Mouse (Mus musculus) heart, adult 2 months (tissue): ENCODE results near the gene Gm36028.

Experiments
- CTCF ChIP-seq: fragments of 200-600 bp; IDR thresholded peaks from 2 replicates; pipeline ENCODE4 v1.8.1; 2022; ENCODE audit warnings: antibody characterized with exemption, mild to moderate bottlenecking, moderate library complexity
- EP300 ChIP-seq: fragments of 200-500 bp; IDR thresholded peaks from 2 replicates; pipeline ENCODE4 v1.6.1; 2011; ENCODE audit warnings: low read depth, low read length, control low read depth; ENCODE audit not compliant: insufficient read depth
- POLR2A ChIP-seq: fragments of 200-500 bp; IDR thresholded peaks from 2 replicates; pipeline ENCODE4 v1.6.1; 2011; ENCODE audit warnings: mild to moderate bottlenecking, low read depth, low read length, control low read depth; ENCODE audit not compliant: insufficient read depth

DNA sequence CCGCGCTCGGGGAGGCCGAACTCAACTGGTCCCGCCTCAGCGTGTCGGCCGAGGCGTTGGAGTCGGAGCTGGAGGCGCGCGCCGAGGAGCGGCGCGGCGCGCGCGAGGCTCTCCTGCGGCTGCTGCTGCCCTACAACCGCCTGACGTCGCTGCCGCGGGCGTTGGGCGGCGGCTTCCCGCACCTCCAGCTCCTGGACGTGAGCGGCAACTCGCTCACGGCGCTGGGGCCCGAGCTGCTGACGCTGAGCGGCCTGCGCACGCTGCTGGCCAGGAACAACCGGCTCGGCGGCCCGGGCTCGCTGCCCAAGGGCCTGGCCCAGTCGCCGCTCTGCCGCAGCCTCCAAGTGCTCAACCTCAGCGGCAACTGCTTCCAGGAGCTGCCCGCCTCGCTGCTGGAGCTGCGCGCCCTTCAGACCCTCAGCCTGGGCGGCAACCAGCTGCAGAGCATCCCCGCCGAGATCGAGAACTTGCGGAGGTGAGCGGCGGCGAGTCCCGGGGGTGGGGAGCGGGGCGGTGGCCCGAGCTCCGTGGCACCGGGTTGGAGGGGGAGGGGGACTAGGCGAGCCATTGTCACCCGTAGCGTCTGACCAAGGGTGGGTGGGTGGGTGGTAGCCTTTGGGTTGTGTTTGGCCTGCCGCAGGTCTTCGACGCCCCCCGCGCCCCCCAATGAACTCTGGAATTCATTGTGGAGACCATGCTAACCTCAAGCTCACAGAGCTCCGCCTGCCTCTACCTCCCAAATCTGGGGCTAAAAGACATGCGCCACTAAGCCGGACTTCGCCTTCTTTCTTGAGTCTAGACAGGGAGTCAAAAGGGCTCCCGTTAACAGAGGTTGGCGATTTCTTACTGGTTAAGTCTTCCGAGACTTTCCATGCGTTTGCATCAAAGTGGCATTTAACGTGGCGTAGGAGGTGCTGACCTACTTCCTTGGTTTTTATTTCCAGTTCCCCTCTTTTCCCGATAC is 7.8 kb upstream of the Gm36028 start:
- no peak for TF ChIP-seq CTCF
- no peak for TF ChIP-seq EP300
- no peak for TF ChIP-seq POLR2A
